Mouse (Mus musculus) layer of hippocampus, adult 8-10 months (tissue): Measurements from ENCODE around the gene Arpc1b. TPM values are rescaled to one million over a fixed set of nuclear protein-coding genes. Genes with fewer than 3 reads are reported as not detected.
"Not testable (repeated sequence)": the region's sequence is repeated elsewhere in the genome, so short reads cannot be mapped to it uniquely, and the experiment has no call there.

ENCODE experiments used
- DNase-seq, 2 experiments: peaks; one replicate each; pipeline ENCODE4 v3.0.0; 2022; ENCODE audit warnings: low spot score in 2 of 2
- total RNA-seq, 4 experiments: library from RNA; stranded (reverse); gene quantifications; 2 replicates each; pipeline ENCODE4 v1.2.4; 2022

Gene Arpc1b
- total RNA-seq, 4 experiments from 2014 or later: 16.9 to 66.2 (median 37.8) TPM

DNA sequence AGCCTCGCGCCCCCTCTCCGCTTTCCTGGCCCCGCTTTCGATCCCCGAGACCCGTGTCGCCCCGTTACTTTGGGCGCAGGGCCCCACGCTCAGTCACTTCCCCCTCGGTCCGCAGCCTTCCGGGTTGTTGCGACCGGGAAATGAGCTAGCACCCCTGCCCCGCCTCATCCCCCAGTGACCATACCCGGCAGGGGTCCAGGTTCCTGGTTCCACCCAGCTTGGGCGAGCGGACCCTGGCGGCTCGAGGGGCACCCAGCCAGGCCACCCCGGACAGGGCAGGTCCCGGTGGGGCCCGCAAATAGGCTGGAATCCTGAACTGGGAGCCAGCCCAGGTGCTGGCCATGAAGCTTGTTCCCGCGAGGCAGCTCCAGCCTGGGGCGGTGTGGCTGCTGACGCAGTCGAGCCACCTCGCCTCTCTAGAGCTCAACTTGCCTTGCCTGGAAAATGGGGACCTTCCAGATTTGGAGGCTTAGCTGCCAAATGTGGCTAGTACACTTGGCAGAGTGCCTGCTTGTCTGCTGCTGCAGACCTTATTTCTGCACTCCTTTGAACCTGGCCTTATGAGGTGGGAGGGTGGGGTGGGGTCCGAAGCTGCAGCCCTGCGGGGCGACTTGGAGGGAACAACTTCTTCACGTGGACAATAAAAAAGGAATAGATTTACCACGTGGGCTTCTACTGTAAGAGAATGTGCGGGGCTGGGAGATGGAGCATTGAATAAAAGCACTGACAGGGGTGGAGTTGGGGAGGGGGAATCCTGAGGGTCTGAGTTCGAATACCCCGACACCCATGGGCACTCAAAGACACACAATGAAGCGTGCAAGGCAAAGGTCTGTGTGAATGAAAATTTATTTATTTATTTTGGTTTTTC, 825 bp downstream of the Arpc1b start:
- DNase-seq: no peak

DNA sequence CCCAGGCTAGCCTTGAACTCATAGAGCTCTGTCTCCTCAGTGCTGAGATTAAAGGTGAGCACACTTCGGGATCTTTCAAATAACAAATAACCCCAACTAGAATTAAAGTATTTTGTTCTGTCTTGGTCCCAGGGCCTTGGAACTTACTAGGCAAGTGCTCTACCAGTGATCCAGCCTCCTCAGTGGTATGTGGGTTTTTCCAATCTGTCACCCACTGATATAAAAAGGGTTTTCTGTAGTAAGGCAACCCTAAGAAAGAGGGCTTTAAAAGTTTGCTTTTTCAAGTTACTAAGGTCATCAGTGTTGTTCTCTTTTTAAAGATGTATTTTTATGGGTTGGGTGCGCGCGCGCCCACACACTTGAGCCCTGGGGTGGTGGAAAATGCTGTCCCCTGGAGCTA, 1.7 kb downstream of the Arpc1b start:
- no peak for DNase-seq

DNA sequence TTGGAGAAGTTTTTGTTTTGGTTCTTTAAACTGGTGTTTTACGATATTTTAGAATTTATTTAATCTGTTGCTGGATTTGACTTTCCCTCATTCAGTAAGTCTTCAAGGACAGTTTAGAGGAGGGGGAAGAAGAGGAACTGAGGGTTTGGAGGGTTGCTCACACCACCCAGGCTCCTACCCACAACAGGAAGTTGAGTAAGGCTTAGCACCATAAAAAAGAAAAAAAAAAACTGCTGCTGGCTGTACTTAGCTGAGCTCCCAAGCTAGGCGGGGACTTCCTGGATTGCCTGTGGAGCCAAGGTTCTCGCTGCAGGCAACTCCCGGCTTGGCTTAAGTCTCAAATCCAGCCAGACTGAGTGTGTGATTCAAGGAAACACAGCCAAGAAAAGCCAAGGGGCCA, 2.3 kb downstream of the Arpc1b start:
- no peak for DNase-seq

DNA sequence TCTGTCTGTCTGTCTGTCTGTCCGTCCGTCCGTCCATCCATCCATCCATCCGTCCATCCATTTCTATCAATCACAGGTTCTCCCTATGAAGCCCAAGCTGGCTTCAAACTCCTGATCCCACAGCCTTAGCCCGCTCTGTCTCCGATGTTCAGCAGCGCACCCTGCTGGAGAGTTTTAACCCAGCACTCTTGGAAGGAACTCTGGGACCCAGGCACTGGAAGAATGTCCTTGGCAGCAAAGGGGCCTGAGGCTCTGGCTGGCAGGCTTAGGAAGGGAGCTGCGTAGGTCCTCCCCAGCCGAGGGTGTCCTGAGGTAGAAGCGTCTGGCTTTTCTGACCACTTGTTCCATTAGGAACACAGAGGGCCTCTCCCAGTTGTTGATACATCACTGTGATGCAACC, 2.9 kb downstream of the Arpc1b start:
- peak in 1 of 2 experiments; percentile 55 for DNase-seq

DNA sequence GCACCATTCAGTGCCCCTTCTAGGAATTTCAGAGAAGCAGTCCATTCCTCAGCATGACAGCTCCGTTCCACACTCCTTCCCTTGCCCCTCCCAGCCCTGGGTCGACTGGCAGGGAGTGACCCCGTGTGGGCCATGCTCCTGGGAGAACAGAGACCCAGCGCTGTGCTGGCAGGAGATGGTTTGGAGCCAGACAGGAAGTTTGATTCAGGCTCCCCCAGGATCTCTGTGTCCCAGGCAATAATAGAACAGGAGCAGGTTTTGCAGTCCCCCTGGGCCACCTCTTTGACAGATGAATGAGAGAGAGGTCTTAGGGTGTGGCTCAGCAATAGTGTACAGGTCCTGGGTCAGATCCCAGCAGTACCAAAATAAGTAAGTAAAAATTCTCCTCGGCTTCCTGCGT, 4.0 kb downstream of the Arpc1b start:
- no peak for DNase-seq

DNA sequence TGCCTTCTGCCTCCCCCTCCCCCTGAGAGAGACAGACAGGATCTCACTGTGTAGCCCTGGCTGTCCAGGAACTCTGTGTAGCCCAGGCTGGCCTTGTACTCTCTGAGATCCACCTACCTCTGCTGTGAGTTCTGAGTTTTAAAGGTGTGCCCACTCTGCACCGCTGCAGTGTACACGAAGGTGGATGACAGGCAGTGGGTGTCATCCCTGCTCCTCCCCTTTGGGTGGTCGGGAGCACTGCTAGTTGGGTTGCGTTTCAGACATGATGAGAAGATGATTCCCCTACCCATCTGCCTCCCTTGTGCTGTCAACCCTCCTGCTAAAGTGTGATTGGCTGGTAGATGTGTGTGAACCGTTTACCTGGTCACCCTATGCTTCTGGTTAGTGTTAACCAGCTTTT, 4.4 kb downstream of the Arpc1b start:
- DNase-seq: no peak

DNA sequence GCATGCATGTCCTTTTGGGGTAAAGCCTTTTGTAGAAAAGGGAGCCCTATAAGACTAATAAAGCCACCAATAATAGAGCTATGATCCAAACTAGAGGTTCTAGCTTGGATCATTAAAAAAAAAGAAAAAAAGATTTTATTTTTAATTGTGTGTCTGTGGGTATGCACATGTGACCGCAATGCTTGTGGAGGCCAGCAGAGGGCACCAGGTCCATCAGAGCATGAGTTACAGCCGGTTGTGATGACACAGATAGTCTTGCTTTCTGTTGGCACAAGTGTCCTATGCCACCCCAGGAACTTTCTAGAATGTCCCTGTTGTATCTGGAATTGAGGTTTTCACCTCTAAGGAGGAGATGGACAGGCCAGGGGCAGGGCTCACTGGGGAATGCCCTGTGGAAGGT, 5.4 kb downstream of the Arpc1b start:
- DNase-seq: no peak

DNA sequence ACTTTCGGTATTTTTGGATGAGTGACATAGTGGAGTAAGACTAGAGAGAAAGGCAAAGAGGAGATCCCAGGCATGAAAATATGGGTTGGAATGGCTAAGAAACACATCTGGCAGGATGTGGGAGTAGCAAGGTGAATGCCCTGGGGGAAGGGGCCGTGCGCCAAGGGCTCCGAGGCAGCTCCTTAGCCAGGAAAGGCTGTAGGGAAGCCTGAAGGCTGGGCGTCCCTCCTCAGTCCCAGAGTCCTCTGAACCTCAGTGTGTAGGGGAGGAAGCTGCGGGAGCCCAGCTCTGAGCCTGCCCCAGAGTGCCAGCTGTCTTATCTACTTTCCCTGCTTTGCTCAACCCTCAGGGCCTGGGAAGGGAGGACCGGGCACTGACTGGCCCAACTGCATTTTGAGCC, 6.9 kb downstream of the Arpc1b start:
- DNase-seq: no peak

DNA sequence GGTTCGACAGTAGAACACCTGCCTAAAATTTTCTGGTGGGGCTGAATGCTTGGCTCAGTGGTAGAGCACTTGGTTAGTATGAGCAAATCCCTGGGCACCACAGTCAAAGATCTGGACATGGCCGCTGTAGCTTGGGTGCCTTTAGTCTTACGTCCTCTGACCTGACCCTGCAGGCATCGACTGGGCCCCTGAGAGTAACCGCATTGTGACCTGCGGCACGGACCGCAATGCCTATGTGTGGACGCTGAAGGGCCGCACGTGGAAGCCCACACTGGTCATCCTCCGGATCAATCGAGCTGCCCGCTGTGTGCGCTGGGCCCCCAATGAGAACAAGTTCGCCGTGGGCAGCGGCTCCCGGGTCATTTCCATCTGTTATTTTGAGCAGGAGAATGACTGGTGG, 9.4 kb downstream of the Arpc1b start:
- DNase-seq: no peak

DNA sequence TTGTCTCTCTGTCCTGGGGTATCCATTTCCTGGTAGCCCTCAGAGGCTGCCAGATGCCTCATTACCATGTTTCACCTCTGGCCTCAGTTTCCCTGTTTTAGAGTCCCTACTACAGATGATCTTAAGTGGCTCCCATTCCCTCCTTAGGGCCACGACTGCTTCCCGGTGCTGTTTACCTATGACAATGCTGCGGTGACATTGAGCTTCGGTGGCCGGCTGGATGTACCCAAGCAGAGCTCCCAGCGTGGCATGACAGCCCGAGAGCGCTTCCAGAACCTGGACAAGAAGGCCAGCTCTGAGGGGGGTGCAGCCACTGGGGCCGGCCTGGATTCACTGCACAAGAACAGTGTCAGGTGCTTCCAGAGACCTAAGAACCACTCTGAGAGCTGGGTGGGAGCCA, 12.6 kb downstream of the Arpc1b start:
- no peak for DNase-seq

DNA sequence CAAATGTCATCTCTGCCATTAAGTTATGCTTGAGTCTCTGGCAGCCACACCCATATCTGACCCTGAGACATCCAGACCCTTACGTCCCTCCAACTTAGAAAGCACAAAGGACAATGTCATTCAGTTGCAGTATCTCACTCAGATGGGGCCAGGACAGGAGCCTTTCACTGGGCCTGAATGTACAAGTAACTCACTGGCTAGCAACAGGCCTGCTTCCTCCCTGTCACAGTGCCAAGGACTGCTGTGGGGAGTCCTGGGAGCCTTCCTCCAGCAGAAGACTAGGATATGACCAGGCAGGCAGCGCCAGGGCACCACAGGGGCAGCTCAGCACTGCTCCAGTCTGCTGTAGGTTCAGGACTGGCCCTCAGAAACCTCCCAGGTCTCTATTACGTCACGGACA, 15.1 kb downstream of the Arpc1b start:
- no peak for DNase-seq

DNA sequence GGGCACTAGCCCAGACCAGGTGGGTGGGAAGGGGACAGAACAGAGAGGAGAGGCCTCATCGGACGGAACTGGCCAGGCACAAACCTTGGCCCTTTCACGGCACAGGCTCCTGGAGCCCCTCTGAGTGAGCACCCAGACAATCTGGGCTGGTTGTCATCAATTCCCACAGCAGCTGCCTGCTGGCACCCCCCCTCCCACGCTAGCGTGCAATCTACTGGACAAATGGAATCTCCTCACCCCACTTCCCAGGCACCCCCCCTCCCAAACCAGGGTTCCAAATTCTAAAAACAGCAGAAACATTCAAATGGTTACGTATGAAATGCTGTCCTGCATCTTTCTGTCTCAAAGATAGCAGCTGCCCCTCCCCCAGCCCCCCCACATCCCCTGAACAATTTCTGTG, 15.8 kb downstream of the Arpc1b start:
- not testable (repeated sequence) for DNase-seq

DNA sequence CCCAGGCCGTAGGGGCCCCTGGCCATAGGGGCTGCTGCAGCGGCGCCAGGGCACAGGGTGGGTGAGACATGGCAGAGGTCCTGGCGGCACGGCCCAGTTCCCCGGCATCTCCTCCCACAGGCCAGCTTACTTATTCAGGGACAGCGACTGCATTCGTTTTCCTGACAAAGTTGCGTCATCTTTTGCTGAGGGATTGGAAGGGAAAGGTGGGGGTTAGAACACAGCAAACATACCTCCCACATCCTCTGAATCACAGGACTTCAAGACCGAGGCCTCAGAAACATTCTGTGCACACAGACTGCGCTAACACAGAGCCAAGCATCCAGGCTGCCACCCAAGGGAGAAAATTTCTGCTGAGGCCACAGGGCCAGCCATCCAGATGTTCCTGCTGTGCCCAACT, 16.2 kb downstream of the Arpc1b start:
- DNase-seq: peak; percentile 60 to 75

DNA sequence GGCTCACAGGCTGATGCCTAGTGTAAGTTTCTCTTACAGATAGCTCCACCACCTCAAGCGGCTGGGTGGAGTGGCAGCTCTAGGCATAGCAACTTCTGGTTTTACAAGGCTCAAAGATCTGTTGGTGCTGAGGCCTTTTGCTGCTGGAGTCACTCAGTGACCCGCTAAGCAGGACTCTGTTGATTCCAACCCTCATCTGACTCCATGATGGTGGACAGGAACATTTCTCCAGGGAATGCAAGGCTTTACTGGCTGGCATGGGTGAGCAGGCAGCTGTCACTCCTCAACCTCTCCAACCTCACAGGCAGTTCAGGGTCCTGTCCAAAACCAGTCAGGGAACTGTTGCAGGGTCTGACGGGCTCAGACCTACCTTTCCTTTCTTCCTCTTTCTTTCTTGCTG, 17.0 kb downstream of the Arpc1b start:
- DNase-seq: no peak

DNA sequence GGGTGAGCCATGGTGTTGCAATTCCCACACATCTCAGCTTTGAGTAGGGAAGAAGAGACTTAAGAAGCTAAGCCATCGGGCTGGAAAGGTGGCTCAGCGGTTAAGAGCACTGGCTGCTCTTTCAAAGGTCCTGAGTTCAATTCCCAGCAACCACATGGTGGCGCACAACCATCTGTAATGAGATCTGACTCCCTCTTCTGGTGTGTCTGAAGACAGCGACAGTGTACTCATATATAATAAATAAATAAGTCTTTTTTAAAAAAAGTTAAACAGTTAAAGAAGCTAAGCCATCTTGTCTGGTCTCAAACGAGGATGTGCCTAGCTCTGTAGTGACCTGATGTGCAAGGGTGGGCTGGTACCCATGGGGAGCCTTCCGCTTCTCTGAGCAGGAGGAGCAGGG, 19.3 kb downstream of the Arpc1b start:
- not testable (repeated sequence) for DNase-seq

DNA sequence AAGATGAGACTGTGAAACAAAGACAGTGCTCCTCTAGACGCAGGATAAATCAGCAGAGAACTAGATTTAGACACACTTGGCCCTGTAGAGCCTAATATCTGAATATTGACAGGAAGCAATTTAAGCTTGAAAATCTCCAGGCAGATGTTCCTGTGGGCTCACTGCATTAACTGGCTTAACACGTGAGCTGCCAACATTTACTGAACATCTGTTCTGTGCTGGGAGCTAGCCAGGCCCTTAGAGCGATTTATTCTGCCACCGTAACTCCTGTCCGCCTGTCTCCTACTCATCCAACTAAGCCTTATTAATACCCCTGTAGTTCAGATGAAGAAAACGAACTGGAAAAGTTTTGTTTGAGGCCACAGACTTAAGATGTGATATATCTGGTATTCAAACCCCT, 24.8 kb downstream of the Arpc1b start:
- no peak for DNase-seq

DNA sequence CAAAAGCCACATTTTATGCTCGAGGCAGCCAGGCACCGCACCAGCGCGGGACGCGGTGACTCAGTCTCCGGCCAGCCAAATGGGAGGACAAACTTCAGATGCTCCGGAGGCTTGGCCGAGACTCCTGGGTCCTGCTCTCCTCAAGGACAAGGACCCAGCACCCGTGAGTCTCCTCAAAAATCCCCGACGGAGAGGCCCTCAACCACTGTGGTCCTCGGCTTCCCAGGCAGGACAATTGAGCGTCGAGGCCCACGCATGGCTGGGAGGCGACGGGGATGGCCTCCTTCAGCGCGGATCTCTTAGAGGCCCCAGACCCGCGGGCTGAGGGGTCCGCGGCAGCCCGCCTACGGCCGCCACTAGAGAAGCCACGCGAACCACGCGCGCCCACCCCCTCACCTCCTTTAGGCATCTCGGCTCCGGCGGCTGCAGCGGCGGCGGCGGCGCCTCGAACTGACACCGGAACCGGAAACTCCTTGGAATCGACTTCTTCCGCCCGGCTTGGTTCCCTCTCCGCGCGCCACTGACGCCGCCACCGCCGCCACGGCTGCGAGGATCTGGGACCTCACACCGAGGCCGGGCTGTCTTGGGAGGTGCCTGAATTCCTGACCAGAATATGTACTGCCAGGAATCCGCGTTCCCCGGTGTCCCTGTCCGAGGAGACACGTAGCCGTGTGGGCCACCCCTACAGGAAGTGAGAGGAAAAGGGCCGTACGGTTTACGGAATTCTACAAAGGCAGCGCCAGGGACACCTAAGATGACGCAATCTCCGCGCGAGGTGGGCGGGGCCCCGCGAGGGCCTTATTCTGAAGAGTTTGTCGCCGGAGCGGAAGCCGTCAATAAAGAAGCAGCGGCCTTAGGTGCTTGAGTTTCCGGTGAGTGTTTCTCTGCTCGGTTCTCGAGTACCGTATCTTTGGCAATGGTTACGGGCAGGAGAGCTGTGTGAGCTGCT, 25.8 kb downstream of the Arpc1b start, which contains the start of the genes Pdap1 and Bud31:
Pdap1 (minus strand) TSS at position 668 of the 949 bp plus-strand sequence.
Bud31 (plus strand) TSS at position 792 of the 949 bp plus-strand sequence.
- DNase-seq: peak; percentile 91 to 96

DNA sequence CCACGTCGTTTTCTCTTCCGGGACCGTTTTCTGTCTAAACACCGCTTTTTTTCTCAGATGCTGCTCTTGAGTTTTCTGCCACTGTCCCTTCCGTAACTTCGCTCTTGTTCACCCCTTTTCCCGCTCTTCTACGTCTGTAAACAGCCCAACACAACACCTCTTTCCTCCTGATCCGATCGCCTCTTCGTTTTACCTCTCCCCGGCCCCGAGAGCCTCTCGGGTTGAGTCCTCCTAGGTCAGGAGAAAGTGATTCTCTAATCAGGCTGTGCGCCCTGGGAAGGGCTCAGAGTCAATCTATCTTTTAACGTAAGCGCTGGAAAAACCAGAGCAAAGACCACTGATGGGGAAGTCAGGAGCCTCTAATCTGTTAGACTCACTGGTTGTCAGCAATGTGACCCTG, 26.6 kb downstream of the Arpc1b start:
- DNase-seq: no peak

DNA sequence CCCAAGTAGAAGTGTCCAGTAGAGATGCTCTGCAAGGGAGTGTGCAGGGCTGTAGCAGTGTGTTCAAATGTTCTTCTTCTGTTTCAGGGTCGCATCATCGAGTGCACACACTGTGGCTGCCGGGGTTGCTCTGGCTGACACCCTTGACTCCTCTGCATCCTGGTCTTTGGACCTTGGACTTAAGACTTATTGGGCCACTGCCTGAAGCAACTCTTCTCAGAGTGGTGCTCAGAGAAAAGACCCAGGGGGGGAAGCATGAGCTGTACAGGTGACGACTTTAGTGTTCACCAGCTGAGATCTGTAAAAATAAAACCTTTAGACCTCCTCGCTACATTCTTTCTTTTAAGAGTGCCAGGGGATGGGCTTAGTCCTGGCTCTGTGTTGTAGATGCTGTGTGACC, 33.7 kb downstream of the Arpc1b start:
- no peak for DNase-seq

DNA sequence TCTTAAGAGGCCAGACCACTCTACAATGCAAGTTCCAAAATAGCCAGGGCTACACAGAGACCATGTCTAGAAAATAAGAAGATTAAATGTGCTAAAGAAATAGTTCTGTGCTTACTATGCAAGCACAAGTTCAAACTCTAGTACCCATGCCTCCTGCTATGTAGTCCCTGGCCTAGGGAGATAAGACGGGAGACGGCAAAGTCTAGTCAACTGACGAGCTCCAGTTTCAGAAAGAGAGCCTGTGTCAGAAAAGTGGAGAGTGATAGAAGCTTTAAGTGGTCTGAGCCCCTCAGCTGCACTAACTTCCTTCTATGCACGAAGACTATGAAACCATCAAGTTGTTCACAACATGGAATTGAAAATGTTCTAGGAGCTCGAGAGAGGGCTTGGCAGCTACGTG, 35.3 kb downstream of the Arpc1b start:
- no peak for DNase-seq

DNA sequence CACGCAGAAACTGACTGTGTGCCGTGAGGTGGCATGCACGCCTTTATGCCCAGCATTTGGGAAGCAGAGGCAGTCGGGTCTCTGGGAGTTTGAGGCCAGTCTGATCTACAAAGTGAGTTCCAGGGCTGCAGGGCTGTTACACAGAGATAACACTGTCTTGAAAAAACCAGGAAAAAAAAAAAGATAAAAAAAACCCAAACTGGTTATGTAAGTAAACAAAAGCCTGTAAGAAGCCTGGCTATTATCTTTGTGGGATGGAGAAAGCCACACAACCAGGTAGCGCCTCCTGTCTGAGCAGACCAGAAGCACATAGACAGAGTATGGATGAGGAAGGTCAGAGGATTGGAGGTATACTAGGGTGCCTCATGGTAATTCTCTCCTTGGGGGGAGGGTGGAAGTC, 38.7 kb downstream of the Arpc1b start:
- DNase-seq: no peak

DNA sequence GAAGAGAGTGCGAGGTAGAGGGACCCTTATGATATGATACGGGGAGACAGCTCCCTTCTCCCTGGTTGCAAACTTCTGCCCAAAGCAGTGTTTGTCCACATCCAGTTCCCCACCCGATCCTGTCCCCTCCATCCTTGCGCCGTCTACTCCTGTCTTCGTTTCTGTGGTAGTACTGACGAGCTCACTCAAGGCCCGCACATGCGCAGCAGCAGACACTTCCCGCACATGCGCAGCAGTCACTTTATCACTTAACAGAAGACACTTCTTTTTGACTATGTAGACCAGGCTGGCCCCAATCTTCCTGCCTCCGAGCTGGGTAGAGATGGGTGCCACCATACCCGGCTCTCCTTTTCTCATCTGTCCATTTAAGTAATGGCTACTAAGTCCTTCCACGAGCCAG, 47.3 kb downstream of the Arpc1b start:
- no peak for DNase-seq
